Mouse (Mus musculus): Measurements from ENCODE around the gene Rap2c. TPM values are rescaled to one million over a fixed set of nuclear protein-coding genes. Genes with fewer than 3 reads are reported as not detected.

Gene Rap2c
- polyA plus RNA-seq, 1 experiment from 2014 or later, result 22.4 TPM

Other genes starting within 250 kb of the Rap2c start
- 0.17 and 0.30 TPM in 2 replicates for gene Stk26, start 177.0 kb downstream of the Rap2c start, polyA plus RNA-seq (2014; fragmentation: Nextera tagmentation; extraction: Ambion mirVana)
- gene Frmd7, start 75.3 kb downstream of the Rap2c start, polyA plus RNA-seq (2014; fragmentation: Nextera tagmentation; extraction: Ambion mirVana), result 0.16 TPM in 1 of 2 replicates, not detected in the other
- gene Mbnl3, start 188.5 kb upstream of the Rap2c start, polyA plus RNA-seq (2014; fragmentation: Nextera tagmentation; extraction: Ambion mirVana), result 0.40 and 1.6 TPM in 2 replicates

All from midbrain, embryonic 14.5 days (tissue).